Mouse (Mus musculus) kidney, adult 2 months (tissue): ENCODE measurements at regions not wholly inside any gene's neighbourhood (a gene's known extent, or its start where the extent isn't known, plus 50 kb on each side); places are given as distances from the start of the nearest gene placed in this dataset.

ENCODE experiments used
- DNase-seq: peaks from one replicate; pipeline ENCODE4 v3.0.0; 2021
- H3K27ac ChIP-seq: fragments of 200-500 bp; 2 replicates; pipeline ENCODE4 v1.5.1; 2012; ENCODE audit warnings: low read depth, low read length, control low read depth, inconsistent platforms; ENCODE audit not compliant: insufficient read depth
- H3K27me3 ChIP-seq: fragments of 200-500 bp; replicated peaks from 2 replicates; pipeline ENCODE4 v1.6.1; 2012; ENCODE audit warnings: mild to moderate bottlenecking, moderate library complexity, low read length, inconsistent platforms; ENCODE audit not compliant: control insufficient read depth, insufficient read depth
- H3K36me3 ChIP-seq: fragments of 200-500 bp; 2 replicates; pipeline ENCODE4 v1.6.1; 2012; ENCODE audit warnings: mild to moderate bottlenecking, moderate library complexity, low read length, inconsistent platforms; ENCODE audit not compliant: control insufficient read depth, insufficient read depth
- H3K4me1 ChIP-seq: fragments of 200-500 bp; 2 replicates; pipeline ENCODE4 v1.6.1; 2011; ENCODE audit warnings: low read length; ENCODE audit not compliant: control insufficient read depth, insufficient read depth
- H3K4me3 ChIP-seq: fragments of 200-500 bp; 2 replicates; pipeline ENCODE4 v1.5.1; 2011; ENCODE audit warnings: mild to moderate bottlenecking, low read depth, low read length, control low read depth; ENCODE audit not compliant: insufficient read depth
- CTCF ChIP-seq: fragments of 200-500 bp; conservative IDR thresholded peaks from 2 replicates; pipeline ENCODE4 v1.5.1; 2011; ENCODE audit warnings: low read depth, mild to moderate bottlenecking, control low read depth, low read length, moderate library complexity, mixed read lengths; ENCODE audit not compliant: insufficient read depth, insufficient read length
- POLR2A ChIP-seq: fragments of 200-500 bp; IDR thresholded peaks from one replicate; pipeline ENCODE4 v1.6.1; 2011; ENCODE audit warnings: low read depth, low read length, control low read depth
- WGBS: fragments of 180-500 bp; shearing (Covaris S2); methylation state at CpG from one replicate; pipeline ENCODE4 v1.1.7; 2018; 5-methylcytosine and 5-hydroxymethylcytosine counted together

DNA sequence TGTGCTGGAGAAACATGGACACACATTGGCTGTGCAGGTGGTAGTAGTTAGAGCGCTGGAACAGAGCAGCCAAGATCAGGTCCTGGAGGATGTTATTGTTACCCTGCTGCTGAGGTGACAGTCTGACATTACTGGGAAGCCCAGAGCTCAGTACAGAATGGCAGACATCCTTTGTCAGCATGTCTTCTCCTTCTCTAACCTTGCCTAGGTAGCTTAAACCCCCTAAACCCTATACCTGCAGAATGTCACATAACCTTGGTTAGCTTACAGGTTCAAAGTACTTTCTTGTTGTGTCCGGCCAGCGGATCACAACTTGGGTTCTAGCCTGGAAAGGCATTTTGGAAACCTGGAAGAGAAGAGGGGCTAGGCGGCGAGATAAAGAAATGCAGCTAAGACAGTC is 83.3 kb upstream of the Rorb start:
- Histone ChIP-seq H3K36me3 (no peaks in the 10 kb centered on the region), H3K27me3 (no peaks in the 10 kb centered on the region), H3K4me3 (no peak overlapping the region), H3K4me1 (no peaks in the 10 kb centered on the region), H3K27ac (no peak overlapping the region)
- no peak for DNase-seq
- TF ChIP-seq POLR2A (no peak), CTCF (no peak)
- WGBS, result 63% methylated on average over 5 of the region's 5 CpGs

DNA sequence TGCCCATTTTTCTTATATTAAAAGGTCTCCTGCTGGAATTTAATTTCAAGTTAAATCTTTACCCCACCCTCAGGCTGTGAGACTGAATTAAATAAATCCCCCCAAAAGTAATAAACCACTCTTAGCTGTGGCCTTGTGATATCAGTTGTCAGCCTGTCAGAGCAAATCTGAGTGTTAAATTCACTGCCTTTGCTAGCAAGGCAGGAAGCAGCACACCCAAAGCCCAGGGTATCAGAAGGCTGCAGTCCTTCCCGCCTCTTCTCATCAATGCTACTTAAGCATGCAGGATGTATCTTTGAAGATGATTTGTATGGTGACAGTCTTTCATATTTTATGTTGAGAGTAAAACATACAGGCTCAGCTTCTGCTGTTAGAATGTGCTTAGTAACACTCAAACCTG is 61.8 kb upstream of the Rorb start:
- no peak for DNase-seq
- Histone ChIP-seq H3K36me3 (no peaks in the 10 kb centered on the region), H3K27ac (no peak overlapping the region), H3K27me3 (no peaks in the 10 kb centered on the region), H3K4me1 (no peaks in the 10 kb centered on the region), H3K4me3 (no peak overlapping the region)
- no peak for TF ChIP-seq POLR2A
- TF ChIP-seq CTCF, result no peak
- WGBS, result 52% methylated on average over 1 of the region's 1 CpGs

DNA sequence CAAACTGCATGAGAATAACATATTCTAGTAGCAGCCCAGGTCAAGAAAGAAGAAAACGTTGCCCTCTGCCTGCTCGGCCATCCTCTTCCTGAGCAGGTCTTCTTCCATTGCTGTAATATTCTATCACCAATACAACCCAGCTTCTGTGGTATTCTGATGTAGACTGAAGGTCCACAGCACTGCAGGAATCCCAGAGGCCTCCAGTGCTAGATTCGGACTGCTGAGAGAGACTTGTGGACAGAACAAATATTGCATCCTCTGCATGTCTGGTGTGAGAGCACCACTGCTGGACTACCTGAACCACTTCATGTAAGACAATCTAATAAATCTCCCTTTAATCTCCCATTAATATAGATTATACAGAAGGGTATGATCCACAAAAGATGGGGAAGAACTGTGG is 59.8 kb upstream of the Rorb start:
- no peaks in the 10 kb centered on the region for H3K4me1 ChIP-seq
- TF ChIP-seq POLR2A, result no peak
- no peak for TF ChIP-seq CTCF
- no peaks in the 10 kb centered on the region for H3K27me3 ChIP-seq
- H3K27ac ChIP-seq, result no peak overlapping the region
- no peaks in the 10 kb centered on the region for H3K36me3 ChIP-seq
- 80% methylated on average over 3 of the region's 3 CpGs for WGBS
- no peak overlapping the region for H3K4me3 ChIP-seq
- DNase-seq, result no peak
